Mouse (Mus musculus) embryonic stem cell, embryonic (primary cell): ENCODE data around the gene Chic2.

ENCODE experiments used
- CTCF ChIA-PET, 4 experiments: fragments of 300-600 bp in 2 of 4; fragments of 350-600 bp in 2 of 4; sonication (Branson Sonifier 250); formaldehyde crosslinking; loops; one replicate each; lab custom pipeline; 2022; ENCODE audit warnings: inconsistent platforms in 2 of 4; lab: Charles Lee
- POLR2A ChIA-PET, 4 experiments: fragments of 300-600 bp in 2 of 4; fragments of 350-600 bp in 2 of 4; sonication (Branson Sonifier 250); formaldehyde crosslinking; loops; one replicate each; lab custom pipeline; 2022; ENCODE audit warnings: antibody characterized with exemption in 4 of 4, inconsistent platforms in 1 of 4; lab: Charles Lee

The Chic2 gene

DNA sequence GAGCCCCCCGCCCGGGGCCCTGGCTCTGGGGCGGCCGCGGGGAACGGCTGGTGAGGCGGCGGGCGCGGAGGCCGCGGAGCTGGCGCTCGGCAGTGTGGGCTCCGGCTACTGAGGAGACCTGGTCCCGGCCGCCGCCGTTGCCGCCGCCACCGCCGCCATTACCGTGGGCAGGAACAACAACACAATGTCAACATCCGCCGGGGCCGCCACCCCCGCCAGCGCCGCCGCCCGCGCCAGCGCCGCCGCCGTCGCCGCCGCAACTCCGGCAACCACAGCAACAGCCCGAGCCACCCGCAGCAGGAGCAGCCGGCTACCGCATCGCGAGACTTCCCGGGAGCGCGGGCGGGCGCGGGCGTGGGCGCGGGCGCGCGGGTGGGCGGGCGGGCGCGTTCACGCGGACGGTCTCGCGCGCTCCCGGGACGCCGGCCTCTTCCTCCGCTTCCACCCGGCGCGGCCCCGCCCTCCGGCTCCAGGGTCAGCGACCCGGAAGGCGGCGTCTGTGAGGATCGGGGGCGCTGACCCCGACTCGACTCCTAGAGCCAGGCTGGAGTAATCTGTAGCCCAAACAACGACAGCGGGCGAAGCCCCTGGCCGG lies at the start of gene Chic2:
TSS of gene Chic2 (minus strand) at position 465 of the 595 bp plus-strand sequence.
- POLR2A ChIA-PET: interaction anchor here in 2 of 4 experiments (1.0 to 1.3 kb wide), 5 partner anchors 9 to 31 kb away, joined by 3 to 5 read pairs (median 4); no protein-coding TSS in a partner anchor
- CTCF ChIA-PET: no interaction called here

GRCm38 (mm10) chr5:75085906-75086305 lies 41.3 kb upstream of the Chic2 start:
- CTCF ChIA-PET: interaction anchor here (0.5 to 2.9 kb wide), 8 partner anchors 21 to 125 kb away, joined by 3 to 7 read pairs (median 3); no protein-coding TSS in a partner anchor
- POLR2A ChIA-PET: interaction anchor here (0.8 to 6.5 kb wide), 19 partner anchors 10 to 499 kb away, joined by 3 to 70 read pairs (median 5); partner anchors contain the start of gene Gsx2 (in 2 of the 4)

GRCm38 (mm10) chr5:75085521-75085875 lies 40.9 kb upstream of the Chic2 start:
- ChIA-PET CTCF (interaction anchor here (0.5 to 2.9 kb wide), 13 partner anchors 21 to 1382 kb away, joined by 3 to 12 read pairs (median 3); no protein-coding TSS in a partner anchor), POLR2A (interaction anchor here (0.6 to 6.5 kb wide), 33 partner anchors 9 to 1023 kb away, joined by 3 to 70 read pairs (median 4); partner anchors contain the start of genes Gsx2 (in 2 of the 4), Fip1l1 (in 1 of the 4), Kit (in 1 of the 4) and Pdgfra (in 1 of the 4))

- ChIA-PET CTCF (interaction anchor here (0.5 to 2.9 kb wide), 10 partner anchors 21 to 1382 kb away, joined by 3 to 12 read pairs (median 3); no protein-coding TSS in a partner anchor), POLR2A (interaction anchor here (0.6 to 6.5 kb wide), 33 partner anchors 9 to 1023 kb away, joined by 3 to 70 read pairs (median 4); partner anchors contain the start of genes Gsx2 (in 2 of the 4), Fip1l1 (in 1 of the 4), Kit (in 1 of the 4) and Pdgfra (in 1 of the 4))
Measured at GRCm38 (mm10) chr5:75084871-75085520, 40.4 kb upstream of the Chic2 start.

DNA sequence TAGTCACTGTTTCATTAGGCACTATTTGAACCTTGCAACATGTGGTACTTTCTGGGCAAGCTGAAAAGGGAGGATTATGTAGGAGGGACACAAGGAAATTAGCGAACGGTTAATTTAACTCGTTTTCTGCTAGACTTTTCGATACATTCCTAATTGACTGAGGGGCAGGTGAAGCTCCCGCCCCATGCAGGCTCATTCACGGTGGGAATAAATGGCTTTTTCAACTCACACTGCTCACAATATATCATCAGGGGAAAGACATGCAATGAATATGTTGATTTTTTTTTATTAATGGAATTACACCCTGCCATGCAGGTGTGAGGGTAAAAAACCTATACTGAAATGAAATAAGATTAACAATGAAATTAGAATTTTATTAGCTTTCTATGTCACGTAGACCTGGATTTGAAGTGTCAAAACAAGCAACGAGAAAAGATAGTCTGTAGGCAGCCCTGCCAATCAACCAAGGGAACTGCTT lies 39.9 kb upstream of the Chic2 start:
- ChIA-PET POLR2A (interaction anchor here (0.6 to 6.5 kb wide), 20 partner anchors 8 to 793 kb away, joined by 3 to 70 read pairs (median 5); partner anchors contain the start of genes Gsx2 (in 2 of the 4), Fip1l1 (in 1 of the 4) and Kit (in 1 of the 4)), CTCF (interaction anchor here in 1 of 4 experiments (0.9 to 2.9 kb wide), 2 partner anchors 59 to 71 kb away, joined by 3 to 7 read pairs; no protein-coding TSS in a partner anchor)

GRCm38 (mm10) chr5:75083591-75084392 lies 39.2 kb upstream of the Chic2 start:
- POLR2A ChIA-PET: interaction anchor here (0.6 to 6.5 kb wide), 25 partner anchors 8 to 990 kb away, joined by 3 to 70 read pairs (median 5); partner anchors contain the start of genes Gsx2 (in 2 of the 4) and Kit (in 1 of the 4)
- CTCF ChIA-PET: interaction anchor here (0.6 to 2.9 kb wide), 6 partner anchors 28 to 72 kb away, joined by 3 to 10 read pairs (median 4); no protein-coding TSS in a partner anchor

DNA sequence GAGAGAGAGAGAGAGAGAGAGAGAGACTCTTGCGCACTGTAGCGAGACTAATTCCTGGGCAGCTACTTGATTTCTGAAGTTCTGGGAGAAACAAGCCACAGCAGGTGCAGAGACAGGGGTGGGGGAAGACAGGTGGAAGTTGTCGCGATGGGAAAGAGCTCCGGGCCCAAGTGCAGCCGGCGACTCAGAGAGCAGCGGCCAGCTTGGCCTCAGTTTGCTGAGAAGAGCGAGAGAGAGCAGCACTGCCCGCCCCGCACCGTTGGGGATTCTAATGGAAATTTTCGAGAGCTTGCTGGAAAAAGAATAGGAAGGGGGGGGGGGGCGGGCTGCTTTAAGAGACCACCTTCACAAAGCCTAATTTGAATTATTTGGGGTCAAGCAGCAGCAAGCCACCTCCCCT lies 38.5 kb upstream of the Chic2 start:
- CTCF ChIA-PET: interaction anchor here in 3 of 4 experiments (0.6 to 1.2 kb wide), 5 partner anchors 27 to 73 kb away, joined by 3 to 10 read pairs (median 4); no protein-coding TSS in a partner anchor
- POLR2A ChIA-PET: interaction anchor here (0.6 to 6.5 kb wide), 21 partner anchors 8 to 990 kb away, joined by 3 to 70 read pairs (median 3); partner anchors contain the start of gene Gsx2 (in 2 of the 4)

DNA sequence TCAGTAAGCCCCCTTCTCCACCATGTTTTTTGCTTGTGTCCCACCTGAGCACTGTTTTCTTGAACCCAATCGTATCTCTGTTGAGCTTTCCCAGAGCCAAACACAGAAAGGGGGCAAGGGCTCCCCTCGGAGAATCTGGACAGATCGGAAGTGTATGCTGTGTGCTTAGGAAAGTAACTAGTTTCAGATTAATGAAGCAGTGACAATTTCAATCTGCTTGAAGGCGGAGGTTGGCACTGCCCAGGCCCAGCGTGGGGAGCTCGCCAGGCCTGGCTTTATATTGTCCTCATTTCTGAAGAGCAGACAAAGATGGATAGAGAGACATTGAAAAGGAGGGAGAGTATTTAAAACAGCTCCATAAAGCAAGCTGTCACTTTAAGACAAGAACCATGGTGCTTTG lies 37.9 kb upstream of the Chic2 start:
- CTCF ChIA-PET: interaction anchor here in 1 of 4 experiments (1.1 kb wide), 1 partner anchor 74 kb away, joined by 4 read pairs; no protein-coding TSS in a partner anchor
- POLR2A ChIA-PET: interaction anchor here in 3 of 4 experiments (0.6 to 6.5 kb wide), 17 partner anchors 7 to 990 kb away, joined by 3 to 70 read pairs (median 3); partner anchors contain the start of gene Gsx2 (in 2 of the 3)

- POLR2A ChIA-PET: interaction anchor here in 3 of 4 experiments (0.7 to 1.5 kb wide), 8 partner anchors 10 to 540 kb away, joined by 3 to 4 read pairs (median 3); no protein-coding TSS in a partner anchor
- CTCF ChIA-PET: no interaction called here
Measured at GRCm38 (mm10) chr5:75079564-75079963, 35.0 kb upstream of the Chic2 start.

- ChIA-PET CTCF (interaction anchor here in 3 of 4 experiments (0.6 to 2.3 kb wide), 3 partner anchors 40 to 79 kb away, joined by 3 to 8 read pairs (median 4); no protein-coding TSS in a partner anchor), POLR2A (interaction anchor here in 3 of 4 experiments (0.6 to 5.2 kb wide), 5 partner anchors 7 to 124 kb away, joined by 3 to 50 read pairs (median 32); no protein-coding TSS in a partner anchor)
Measured at GRCm38 (mm10) chr5:75077051-75077380, 32.4 kb upstream of the Chic2 start.

GRCm38 (mm10) chr5:75076326-75077050 lies 31.9 kb upstream of the Chic2 start:
- POLR2A ChIA-PET: interaction anchor here (0.6 to 5.2 kb wide), 10 partner anchors 8 to 499 kb away, joined by 3 to 50 read pairs (median 4); partner anchors contain the start of gene Kit (in 1 of the 4)
- CTCF ChIA-PET: interaction anchor here (0.6 to 2.3 kb wide), 4 partner anchors 40 to 80 kb away, joined by 3 to 8 read pairs (median 6); no protein-coding TSS in a partner anchor

- CTCF ChIA-PET: interaction anchor here in 3 of 4 experiments (0.6 to 2.3 kb wide), 5 partner anchors 39 to 82 kb away, joined by 3 to 8 read pairs (median 7); no protein-coding TSS in a partner anchor
- POLR2A ChIA-PET: interaction anchor here (0.6 to 5.2 kb wide), 15 partner anchors 9 to 500 kb away, joined by 3 to 50 read pairs (median 3); partner anchors contain the start of gene Kit (in 1 of the 4)
Measured at GRCm38 (mm10) chr5:75075383-75075941, 30.9 kb upstream of the Chic2 start, which contains the start of gene Gsx2. Gene Gsx2, plus strand, starts transcription at chr5:75075601.

GRCm38 (mm10) chr5:75074537-75075382 lies 30.2 kb upstream of the Chic2 start:
- ChIA-PET POLR2A (interaction anchor here in 3 of 4 experiments (0.6 to 5.2 kb wide), 15 partner anchors 8 to 73 kb away, joined by 3 to 50 read pairs (median 3); no protein-coding TSS in a partner anchor), CTCF (interaction anchor here in 2 of 4 experiments (1.0 to 2.3 kb wide), 5 partner anchors 38 to 81 kb away, joined by 3 to 8 read pairs (median 3); no protein-coding TSS in a partner anchor)

- ChIA-PET CTCF (interaction anchor here in 1 of 4 experiments (1.1 kb wide), 1 partner anchor 82 kb away, joined by 3 read pairs; no protein-coding TSS in a partner anchor), POLR2A (interaction anchor here (0.6 to 5.2 kb wide), 10 partner anchors 8 to 49 kb away, joined by 3 to 50 read pairs (median 4); no protein-coding TSS in a partner anchor)
Measured at GRCm38 (mm10) chr5:75074132-75074531, 29.6 kb upstream of the Chic2 start.
